Mouse (Mus musculus) erythroblast, embryonic 14.5 days (primary cell): ENCODE measurements around the gene Bcat1.

ENCODE experiments used
- GATA1 ChIP-seq: IDR thresholded peaks from 2 replicates; pipeline ENCODE4 v1.6.1; 2012; ENCODE audit warnings: low read length, inconsistent platforms, mixed read lengths
- TAL1 ChIP-seq: IDR thresholded peaks from 3 replicates; pipeline ENCODE4 v1.6.1; 2012; ENCODE audit warnings: low read length, inconsistent platforms, mixed read lengths

- no peak for TF ChIP-seq GATA1
- no peak for TF ChIP-seq TAL1
These were observed 38.6 kb upstream of the Bcat1 start for GRCm38 (mm10) chr6:145114561-145114960.
